Mouse (Mus musculus) olfactory bulb, adult 2 months (tissue): ENCODE results near the gene Btaf1. TPM values are rescaled to one million over a fixed set of nuclear protein-coding genes. Genes with fewer than 3 reads are reported as not detected.
"Not testable (repeated sequence)": the region's sequence is repeated elsewhere in the genome, so short reads cannot be mapped to it uniquely, and the experiment has no call there.

ENCODE experiments used
- H3K27ac ChIP-seq: fragments of 200-500 bp; 2 replicates; pipeline ENCODE4 v1.5.1; 2012; ENCODE audit warnings: low read depth, low read length; ENCODE audit not compliant: insufficient read depth
- H3K4me1 ChIP-seq: fragments of 200-500 bp; 2 replicates; pipeline ENCODE4 v1.6.1; 2012; ENCODE audit warnings: low read length; ENCODE audit not compliant: control insufficient read depth, insufficient read depth
- H3K4me3 ChIP-seq: fragments of 200-500 bp; 2 replicates; pipeline ENCODE4 v1.5.1; 2012; ENCODE audit warnings: mild to moderate bottlenecking, low read depth, low read length, moderate library complexity; ENCODE audit not compliant: insufficient read depth
- CTCF ChIP-seq: fragments of 200-500 bp; IDR thresholded peaks from 2 replicates; pipeline ENCODE4 v1.5.1; 2012; ENCODE audit warnings: low read depth, mild to moderate bottlenecking, low read length, moderate library complexity; ENCODE audit not compliant: insufficient read depth
- POLR2A ChIP-seq: fragments of 200-500 bp; IDR thresholded peaks from 2 replicates; pipeline ENCODE4 v1.6.1; 2012; ENCODE audit warnings: mild to moderate bottlenecking, low read depth, low read length, moderate library complexity; ENCODE audit not compliant: insufficient read depth
- WGBS: fragments of 180-500 bp; shearing (Covaris S2); methylation state at CpG from one replicate; pipeline ENCODE4 v1.1.7; 2018; 5-methylcytosine and 5-hydroxymethylcytosine counted together
- polyA plus RNA-seq: library from polyadenylated mRNA; stranded (reverse); fragments of >200 nt; gene quantifications from 2 replicates; pipeline ENCODE4 v1.2.4, GENCODE M21; 2012; ENCODE audit warnings: low replicate concordance; ENCODE audit not compliant: missing spikeins, insufficient read depth, insufficient read length

Gene Btaf1
- polyA plus RNA-seq, 1 experiment = not detected

- TF ChIP-seq CTCF = no peak
- no peak for TF ChIP-seq POLR2A
- no peak overlapping the region for H3K4me3 ChIP-seq
- H3K27ac ChIP-seq = no peak overlapping the region
- peaks cover 2% of the 10 kb centered on the region; the same call in 1 of the 2 replicates for H3K4me1 ChIP-seq
These were observed 6.2 kb downstream of the Btaf1 start for GRCm38 (mm10) chr19:36932097-36932496.

GRCm38 (mm10) chr19:36932613-36933012, 6.7 kb downstream of the Btaf1 start:
- TF ChIP-seq POLR2A = no peak
- no peak for TF ChIP-seq CTCF
- H3K4me1 ChIP-seq = peaks cover 2% of the 10 kb centered on the region; the same call in 1 of the 2 replicates
- 51% methylated on average over 2 of the region's 2 CpGs for WGBS

GRCm38 (mm10) chr19:36936285-36936684, 10.4 kb downstream of the Btaf1 start:
- WGBS = 89% methylated on average over 4 of the region's 4 CpGs
- no peak overlapping the region for H3K4me3 ChIP-seq
- no peak for TF ChIP-seq POLR2A
- no peak for TF ChIP-seq CTCF
- no peak overlapping the region for H3K27ac ChIP-seq
- H3K4me1 ChIP-seq = peaks cover 2% of the 10 kb centered on the region; the same call in 1 of the 2 replicates

More at GRCm38 (mm10) chr19:36932613-36933012, 6.7 kb downstream of the Btaf1 start:
- H3K4me3 ChIP-seq = no peak overlapping the region
- H3K27ac ChIP-seq = no peak overlapping the region

GRCm38 (mm10) chr19:36938008-36938407, 12.1 kb downstream of the Btaf1 start:
- peaks cover 2% of the 10 kb centered on the region; the same call in 1 of the 2 replicates for H3K4me1 ChIP-seq
- no peak overlapping the region for H3K4me3 ChIP-seq
- TF ChIP-seq POLR2A (no peak), CTCF (no peak)
- H3K27ac ChIP-seq = no peak overlapping the region

GRCm38 (mm10) chr19:36940064-36940463, 14.2 kb downstream of the Btaf1 start:
- no peaks in the 10 kb centered on the region for H3K4me1 ChIP-seq
- 74% methylated on average over 1 of the region's 1 CpGs for WGBS
- no peak overlapping the region for H3K4me3 ChIP-seq
- no peak for TF ChIP-seq CTCF
- TF ChIP-seq POLR2A = no peak
- no peak overlapping the region for H3K27ac ChIP-seq

GRCm38 (mm10) chr19:36953637-36954206, 27.8 kb downstream of the Btaf1 start:
- no peak overlapping the region for H3K4me3 ChIP-seq
- WGBS = 69% methylated on average over 4 of the region's 4 CpGs
- H3K27ac ChIP-seq = no peak overlapping the region
- no peak for TF ChIP-seq CTCF
- TF ChIP-seq POLR2A = no peak
- H3K4me1 ChIP-seq = no peaks in the 10 kb centered on the region

GRCm38 (mm10) chr19:36958331-36958730, 32.5 kb downstream of the Btaf1 start:
- Histone ChIP-seq H3K4me3 (no peak overlapping the region), H3K27ac (no peak overlapping the region), H3K4me1 (no peaks in the 10 kb centered on the region)
- TF ChIP-seq CTCF (no peak), POLR2A (no peak)
- WGBS = 70% methylated on average over 4 of the region's 4 CpGs

- TF ChIP-seq POLR2A = no peak
- no peak for TF ChIP-seq CTCF
- Histone ChIP-seq H3K4me1 (no peaks in the 10 kb centered on the region), H3K4me3 (no peak overlapping the region), H3K27ac (no peak overlapping the region)
- 96% methylated on average over 1 of the region's 1 CpGs for WGBS
These were observed 35.4 kb downstream of the Btaf1 start for GRCm38 (mm10) chr19:36961320-36961719.

- H3K27ac ChIP-seq, H3K4me1 ChIP-seq, H3K4me3 ChIP-seq: not testable (repeated sequence)
- WGBS = 92% methylated on average over 6 of the region's 6 CpGs
These were observed 36.8 kb downstream of the Btaf1 start for GRCm38 (mm10) chr19:36962544-36963260.
